Mouse (Mus musculus) WW6 (cell line): ENCODE measurements around the gene Calm5.
"Not testable (repeated sequence)": the region's sequence is repeated elsewhere in the genome, so short reads cannot be mapped to it uniquely, and the experiment has no call there.

ENCODE experiments used
- DNase-seq: peaks from one replicate; pipeline ENCODE4 v3.0.0-alpha.2; 2013; ENCODE audit warnings: low read depth, low spot score

The Calm5 gene

DNA sequence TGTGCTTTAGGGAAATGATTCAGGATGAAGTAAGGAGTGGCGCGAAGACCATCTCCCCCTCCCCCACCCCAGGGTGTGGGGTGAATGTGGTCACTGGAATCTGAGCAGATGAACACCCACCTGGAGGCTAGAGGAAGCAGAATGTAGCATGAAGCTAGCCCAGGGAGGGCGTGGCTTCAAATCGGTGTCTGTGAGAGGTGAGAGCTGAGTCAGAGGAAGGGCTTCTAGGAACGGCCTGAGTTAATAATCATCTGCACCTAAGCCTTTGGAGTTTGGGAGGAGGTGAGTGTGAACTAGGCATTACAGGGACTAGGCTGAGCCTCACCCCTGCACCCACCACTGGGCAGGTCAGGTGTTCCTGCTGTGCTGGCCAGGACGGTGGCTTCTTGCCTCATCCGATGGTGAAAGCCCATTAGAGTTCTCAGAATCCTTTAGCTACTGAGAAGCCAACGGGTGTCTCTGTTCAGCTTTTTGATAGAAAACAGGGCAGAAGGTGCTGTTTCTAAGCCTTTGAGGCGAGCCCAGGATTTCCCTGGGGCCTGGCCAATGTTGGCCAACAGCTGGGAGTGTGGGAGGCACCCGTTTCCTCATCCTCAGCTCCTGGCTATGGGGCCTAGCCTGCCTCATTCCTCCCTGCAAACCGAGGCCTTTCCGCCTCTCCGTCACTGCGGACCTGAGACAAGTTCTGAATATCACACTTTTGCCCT, 11.8 kb downstream of the Calm5 start:
- no peak for DNase-seq

DNA sequence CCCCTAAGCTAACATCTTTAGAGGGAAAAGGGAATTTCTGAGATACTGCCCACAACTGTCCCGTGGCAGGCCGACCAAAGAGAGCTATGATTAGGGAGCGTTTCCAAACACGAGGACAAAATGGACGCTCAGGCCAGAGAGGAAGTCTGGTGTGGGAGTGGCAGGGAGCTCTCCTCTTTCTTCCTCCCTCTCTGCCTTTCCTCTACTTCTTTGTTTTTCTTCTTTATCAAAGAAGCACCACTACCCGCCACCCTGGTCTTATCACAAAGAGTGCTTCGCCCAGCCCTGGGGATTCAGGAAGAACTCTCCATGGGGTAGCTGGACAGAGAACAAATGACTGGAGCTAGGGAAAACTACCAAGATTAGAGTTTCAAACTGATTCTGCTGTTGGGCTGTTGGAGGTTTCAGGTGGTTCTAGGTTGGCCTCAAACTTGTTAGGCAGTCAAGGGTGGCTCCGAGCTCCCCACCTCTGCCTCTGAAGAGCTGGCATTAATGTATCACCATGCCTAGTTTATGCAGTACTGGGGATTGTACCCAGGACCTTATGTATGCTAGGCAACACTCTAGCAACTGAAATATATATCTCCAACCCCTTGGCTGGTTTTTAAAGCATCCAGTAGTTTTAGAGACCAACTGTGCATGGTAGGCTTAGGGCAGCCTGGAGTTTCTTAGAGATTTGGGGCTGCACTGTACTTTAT, 12.5 kb downstream of the Calm5 start:
- DNase-seq: no peak

DNA sequence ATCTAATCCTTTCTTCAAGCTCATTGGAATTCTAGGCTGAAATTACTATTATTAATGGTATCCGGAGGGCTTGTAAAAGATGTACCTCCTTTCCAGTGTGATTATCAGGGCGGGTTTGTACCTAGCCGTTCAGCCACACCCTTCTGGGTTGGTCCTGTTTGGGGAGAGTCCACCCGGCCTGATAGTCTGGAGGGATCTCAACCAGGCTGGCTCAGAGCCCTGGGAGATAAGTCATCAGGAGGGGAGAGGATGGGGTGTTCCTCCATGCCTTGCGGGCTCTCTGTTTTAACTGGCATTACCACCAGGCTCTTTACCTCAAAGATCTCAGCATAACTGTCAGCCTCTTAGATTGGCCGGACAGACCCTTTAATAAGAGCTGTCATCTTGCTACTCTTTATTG, 13.2 kb downstream of the Calm5 start:
- no peak for DNase-seq

DNA sequence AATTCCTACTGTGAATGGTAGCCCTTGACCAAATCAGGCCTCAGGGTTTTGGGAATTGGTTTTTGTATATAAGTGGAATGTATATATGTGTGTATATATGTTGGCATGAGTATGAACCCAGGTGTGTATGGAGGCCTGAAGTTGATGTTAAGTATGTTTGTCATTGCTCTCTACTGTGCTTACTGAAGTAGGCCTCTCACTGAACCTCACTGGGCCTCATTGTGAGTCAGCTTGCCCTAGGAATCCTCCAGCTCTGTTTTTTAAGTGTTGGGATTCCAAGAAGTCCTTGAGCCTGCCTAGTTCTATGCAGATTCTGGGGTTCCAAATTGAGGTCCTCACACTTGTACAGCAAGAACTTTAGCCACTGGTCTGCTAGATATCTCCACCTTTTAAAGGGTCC, 15.9 kb downstream of the Calm5 start:
- DNase-seq: no peak

DNA sequence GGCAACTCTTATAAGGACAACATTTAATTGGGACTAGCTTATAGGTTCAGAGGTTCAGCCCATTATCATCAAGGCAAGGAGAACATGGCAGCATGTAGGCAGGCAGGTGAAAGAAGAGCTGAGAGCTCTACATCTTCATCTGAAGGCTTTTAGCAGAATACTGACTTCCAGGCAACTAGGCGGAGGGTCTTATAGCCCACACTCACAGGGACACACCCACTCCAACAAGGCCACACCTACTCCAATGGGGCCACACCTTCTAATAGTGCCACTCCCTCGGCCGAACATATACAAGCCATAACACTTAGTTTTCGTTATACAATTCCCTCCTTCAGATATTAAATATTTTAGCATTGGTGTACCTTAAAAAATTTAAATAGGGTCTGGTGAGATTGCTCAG, 18.9 kb downstream of the Calm5 start:
- DNase-seq: no peak

DNA sequence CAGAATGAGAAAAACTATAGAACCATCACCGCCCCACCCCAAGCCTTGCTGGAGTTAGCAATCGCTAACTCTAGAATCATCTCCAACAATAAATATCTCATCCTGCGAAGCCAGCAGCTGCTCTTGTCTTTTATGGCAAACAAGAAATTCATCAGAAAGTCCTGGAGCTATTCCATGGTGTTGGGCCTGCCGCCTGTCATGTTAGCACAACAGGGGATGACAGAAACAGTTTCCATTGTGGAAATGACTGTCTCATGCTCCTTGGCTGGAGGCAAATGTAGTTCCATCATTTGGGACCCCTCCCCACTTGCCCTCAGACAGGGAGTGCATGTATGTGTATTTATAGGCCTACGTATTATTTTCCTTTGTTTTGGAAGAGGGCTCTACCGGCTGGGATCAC, 22.5 kb downstream of the Calm5 start:
- no peak for DNase-seq

DNA sequence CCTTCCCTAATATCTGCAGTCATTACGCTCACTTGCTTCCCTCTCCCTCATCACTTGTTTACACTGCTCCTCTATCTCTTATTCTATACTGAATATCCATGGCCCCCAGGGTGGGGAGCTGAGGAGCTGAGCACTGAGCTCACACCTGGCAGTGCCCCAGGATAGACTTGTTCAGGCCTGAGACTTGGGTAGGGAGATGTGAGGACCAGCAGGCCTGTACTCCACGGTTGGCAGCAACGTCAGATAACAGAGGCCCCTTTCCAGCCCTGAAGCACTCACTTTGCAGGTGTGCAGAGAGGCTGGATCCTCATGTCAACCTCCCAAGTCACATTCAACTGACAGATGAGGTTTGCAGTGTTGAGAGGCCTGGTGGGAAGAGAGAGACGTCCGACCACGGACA, 23.2 kb downstream of the Calm5 start:
- DNase-seq: no peak

DNA sequence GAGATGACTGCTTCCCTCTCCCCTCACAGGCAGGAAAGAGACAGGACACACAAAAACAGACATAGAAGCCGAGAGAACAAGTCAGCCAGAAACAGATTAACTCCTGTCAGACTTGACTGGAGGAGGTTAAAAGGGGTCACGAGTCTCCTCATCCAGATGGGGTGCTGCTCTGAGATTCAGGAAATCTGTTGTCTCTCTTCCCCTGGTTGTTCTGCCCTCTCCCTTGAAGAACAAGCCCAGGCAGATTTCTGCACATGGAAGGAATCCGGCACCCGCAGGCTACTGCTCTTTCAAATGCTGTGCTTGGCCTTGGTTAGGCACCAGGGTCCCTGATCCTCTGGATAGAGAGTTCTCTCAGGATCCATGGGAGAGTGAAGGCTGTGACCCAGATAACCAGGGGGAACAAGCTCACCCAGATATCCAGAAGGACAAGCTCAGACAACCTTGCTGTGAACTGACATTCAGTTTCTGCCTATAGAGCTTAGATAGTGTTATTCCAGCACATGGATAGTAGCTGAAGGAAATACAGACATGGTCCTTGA, 23.8 kb downstream of the Calm5 start:
- DNase-seq: no peak

DNA sequence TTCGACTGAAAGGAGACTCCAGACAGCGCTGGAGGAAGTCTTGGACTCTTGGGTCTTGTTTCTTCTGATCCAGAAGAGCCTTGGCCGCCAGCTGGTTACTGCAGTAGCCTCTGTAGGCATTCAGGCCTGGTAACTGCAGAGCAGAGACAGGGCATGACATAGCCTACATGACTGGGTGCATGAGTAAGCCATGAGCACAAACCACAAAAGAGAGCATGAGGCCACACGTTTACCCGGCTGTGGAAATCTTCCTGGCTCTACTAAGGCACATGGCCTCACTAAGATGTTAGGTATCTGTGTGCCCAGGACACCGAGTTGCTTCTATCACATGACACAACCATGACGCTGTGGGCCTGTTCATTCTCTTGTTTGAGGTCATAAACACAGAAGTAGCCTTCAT, 32.7 kb downstream of the Calm5 start:
- DNase-seq: no peak

DNA sequence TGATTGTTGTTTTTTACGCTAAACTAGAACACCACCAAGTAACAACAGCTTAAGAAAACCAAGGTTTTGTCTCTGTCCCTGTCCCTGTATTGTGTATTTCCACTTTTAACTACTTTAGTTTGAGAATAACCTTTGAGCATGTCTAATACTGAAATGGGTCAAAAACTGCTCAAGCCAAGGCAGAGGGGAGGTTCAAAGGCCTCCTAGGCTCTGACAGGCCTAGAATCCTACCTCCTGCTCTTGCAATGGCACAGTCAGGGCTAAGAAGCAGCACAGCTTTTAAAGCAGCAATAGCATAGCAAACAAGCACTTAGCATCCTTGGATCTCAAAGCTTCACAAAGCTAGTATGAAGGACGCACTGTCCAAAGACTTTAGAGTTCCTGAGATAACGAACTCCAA, 35.1 kb downstream of the Calm5 start:
- no peak for DNase-seq

DNA sequence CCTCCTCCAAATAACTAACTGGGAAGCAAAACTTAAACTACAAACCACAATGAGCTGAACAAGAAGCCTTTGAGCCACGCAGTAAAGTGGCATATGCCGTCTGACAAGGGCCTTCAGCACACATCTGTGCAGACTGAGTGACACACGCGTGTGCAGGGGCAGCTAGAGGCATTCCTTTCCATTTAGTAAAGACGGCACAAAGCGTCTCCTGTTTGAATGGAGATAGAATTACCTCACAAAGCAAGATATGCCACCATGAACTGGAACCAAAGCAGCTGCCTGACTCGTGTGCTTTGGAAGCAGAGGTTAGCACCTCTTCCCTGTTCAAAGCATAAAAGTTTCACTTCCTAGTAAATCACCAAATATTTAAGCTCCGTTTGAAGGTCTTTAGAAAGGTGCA, 36.1 kb downstream of the Calm5 start:
- no peak for DNase-seq

DNA sequence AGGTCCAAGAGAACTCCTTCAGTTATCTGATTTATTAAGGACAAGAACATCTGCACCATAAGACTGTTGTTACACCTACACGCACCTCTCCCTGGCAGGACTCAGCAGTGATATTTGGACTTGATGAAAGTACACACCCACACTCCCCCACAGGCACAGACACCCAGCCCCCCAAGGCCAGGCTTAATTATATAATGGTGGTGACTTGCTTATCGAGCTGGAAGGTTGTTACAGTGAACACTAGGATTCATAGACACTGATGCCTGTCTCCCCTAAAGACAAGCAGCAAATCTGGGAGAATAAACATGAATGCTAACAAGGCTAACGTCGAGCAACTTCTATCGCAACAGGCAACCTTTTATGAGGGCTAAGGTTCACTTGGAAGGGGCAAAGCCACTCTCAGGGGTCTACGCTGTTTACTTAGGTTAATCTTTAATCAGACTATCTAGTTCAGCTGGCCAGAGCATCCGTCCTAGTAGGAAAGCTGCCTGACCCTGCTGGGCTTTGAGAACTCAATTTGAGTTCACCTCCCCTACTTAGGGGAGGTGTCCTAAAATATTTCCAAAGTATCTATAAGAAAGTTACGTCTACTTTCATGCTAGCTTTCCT, 37.6 kb downstream of the Calm5 start:
- no peak for DNase-seq

DNA sequence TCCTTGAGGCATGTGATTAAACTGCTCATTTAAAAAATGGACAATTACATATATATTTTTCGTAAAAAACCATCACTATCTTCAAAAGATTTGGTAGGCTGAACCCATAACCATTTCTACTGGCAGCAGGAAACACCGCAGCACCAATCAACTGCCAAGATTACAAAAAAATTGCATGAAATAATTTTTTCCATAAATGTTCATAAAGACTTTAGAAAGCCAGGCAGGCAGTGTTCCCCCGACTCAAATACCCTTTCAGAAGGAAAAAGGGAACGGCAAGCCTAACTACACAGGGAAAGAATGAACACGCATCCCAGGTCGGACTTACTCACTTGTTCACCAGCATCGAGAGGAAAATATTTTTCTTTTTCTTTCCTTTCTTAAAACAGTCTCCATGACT, 38.6 kb downstream of the Calm5 start:
- no peak for DNase-seq

DNA sequence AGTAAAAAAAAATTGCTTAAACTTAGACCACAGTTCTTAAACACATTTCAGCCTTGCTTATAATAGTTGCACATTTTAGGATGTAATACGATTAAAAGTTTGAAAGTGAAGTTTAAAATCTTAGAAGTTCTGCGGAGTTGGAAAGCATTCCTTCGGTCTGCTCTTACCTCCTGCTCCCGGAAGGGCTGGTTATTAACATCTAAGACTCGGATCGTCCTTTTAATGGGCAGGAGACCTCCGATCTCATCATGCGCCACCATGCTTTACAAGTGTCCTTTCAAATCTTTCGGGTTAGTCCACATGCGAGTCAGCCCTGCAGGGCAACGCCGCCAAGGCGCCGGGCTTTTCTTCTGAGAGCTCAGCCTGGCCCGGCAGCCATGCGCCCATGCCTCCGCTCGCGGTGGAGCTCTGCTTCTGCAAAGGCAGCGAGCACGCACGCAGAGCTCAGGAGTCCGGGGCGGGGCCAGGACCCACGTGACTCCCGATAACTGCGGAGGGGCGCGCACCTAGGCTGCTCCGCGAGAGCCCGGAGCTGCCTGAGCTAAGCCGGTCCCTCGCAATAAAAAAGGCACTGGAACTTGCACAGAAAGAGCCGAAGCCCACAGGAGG, 39.3 kb downstream of the Calm5 start:
- DNase-seq: peak; percentile 78

DNA sequence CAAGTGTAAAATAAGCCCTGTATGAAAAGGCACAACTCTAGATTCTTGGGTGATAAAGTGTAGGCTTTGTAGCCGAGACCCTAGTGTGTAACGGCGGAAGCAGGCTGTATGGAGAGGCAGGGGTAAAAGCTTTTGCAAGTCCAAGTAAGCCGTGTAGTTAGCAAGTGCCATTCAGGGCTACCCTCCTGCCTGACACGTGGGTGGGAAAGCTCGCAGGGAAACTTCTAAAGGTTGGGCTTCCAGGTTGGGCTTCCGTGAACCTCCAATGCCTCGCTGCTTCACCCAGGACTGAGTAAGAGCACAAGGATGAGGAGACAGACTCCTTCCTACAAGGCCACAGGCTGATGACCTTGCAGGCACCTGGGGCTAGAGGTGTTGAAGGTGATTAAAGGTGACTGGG, 40.6 kb downstream of the Calm5 start:
- no peak for DNase-seq

DNA sequence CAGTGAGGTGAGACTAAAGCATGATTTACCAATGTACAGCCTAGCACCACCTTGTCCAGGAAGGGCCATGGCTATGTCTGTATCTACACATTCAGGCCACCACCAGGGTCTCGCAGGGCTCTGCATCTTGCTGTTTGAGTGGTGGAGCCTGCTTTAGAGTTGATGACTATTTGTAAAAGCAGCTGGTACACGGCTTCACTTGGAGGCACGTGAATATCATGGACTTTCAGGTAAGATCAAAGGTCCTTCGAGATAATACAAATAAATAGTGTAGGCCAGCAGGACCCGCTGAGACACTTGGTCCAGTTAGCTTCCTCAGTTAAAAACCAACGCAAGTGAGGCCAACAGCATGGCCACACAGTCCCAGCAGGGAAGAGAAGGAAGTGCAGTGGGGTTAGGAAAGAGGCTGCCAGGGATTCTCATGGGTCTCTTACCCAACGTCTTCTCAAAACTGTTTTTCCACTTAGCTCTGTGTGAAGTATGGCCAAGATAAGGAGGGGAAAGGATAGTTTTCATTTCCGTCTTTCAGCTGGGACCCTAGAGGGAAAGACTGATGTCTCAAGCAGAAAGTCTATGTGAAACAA, 41.5 kb downstream of the Calm5 start:
- no peak for DNase-seq

DNA sequence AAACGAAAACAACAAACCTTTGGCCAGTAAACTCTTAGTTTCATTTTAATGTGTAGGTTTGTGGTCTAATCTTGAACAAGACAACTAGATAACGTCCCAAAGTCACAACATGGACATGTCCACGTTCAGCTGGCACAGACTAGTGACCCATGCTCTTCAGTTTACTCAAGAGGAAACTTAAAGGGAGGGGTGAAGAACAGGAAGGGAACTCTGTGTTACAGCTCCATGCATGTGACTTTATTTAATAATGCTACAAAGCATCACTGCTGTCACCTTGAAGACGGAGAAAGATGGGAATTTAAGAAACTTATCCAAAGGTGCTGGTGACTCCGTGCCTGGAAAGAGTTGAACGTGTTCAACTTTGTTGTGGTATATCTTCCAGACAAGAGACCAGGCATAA, 42.1 kb downstream of the Calm5 start:
- DNase-seq: no peak

DNA sequence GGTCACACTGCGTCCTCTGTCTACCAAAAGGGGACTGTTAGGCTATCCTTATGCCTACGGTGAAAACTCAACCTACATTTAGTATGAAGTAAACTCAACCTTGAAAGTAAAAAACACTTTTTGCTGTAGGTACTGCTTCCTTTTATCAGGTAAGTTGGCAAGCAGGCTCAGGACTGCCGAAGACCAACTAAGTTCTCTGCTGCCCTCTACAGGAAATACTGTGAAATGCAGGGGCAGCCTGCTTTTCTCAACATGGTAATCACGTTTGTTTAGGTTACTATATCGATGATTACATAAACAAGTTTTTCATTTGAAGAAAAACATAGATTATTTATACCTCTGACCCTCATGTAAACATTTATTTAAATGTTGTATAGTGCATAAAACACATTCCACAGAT, 42.9 kb downstream of the Calm5 start:
- DNase-seq: no peak

DNA sequence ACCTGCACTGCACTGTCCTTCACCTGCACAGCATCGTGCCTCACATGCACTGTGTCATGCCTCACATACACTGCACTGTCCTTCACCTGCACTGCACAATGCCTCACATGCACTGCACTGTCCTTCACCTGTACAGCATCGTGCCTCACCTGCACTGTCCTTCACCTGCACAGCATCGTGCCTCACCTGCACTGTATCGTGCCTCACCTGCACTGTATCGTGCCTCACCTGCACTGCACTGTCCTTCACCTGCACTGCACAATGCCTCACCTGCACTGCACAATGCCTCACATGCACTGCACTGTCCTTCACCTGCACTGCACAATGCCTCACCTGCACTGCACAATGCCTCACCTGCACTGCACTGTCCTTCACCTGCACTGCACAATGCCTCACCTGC, 44.2 kb downstream of the Calm5 start:
- not testable (repeated sequence) for DNase-seq

DNA sequence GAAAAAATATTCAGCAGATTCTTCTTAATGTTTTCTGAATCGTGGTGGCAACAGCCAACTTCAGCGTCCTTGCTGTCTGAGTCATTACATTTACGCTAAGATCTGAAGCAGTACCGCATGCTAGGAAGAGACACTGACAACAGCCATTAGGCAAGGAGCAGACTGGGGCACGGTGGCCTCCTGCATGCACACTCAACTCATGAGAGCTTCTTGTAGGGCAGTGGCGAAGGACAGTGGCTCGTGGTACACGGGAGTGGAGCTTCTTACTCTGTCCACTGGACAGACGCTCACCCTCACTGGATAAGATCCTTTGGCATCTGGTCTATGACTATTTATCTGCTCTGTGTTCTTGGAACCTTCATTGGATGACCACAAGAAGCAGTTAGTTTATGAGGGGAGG, 45.3 kb downstream of the Calm5 start:
- no peak for DNase-seq
